Mouse (Mus musculus) liver, postnatal 0 days (tissue): ENCODE data around the gene Stradb.

ENCODE experiments used
- CTCF ChIP-seq: sonication (generic); IDR thresholded peaks from 2 replicates; pipeline ENCODE4 v1.5.1; 2016; ENCODE audit warnings: antibody characterized with exemption, low read depth
- EP300 ChIP-seq: IDR thresholded peaks from 2 replicates; pipeline ENCODE4 v1.6.1; 2016; ENCODE audit warnings: antibody characterized with exemption, low read depth, mild to moderate bottlenecking

GRCm38 (mm10) chr1:58952997-58953396 is 20.3 kb upstream of the Stradb start:
- TF ChIP-seq CTCF, result no peak
- no peak for TF ChIP-seq EP300
